Mouse (Mus musculus): ENCODE data around the gene Arhgef25. TPM values are rescaled to one million over a fixed set of nuclear protein-coding genes. Genes with fewer than 3 reads are reported as not detected.
A peak's percentile ranks its signal among the peaks of the same experiment; 100 is the strongest.

The Arhgef25 gene
- polyA plus RNA-seq, 1 experiment from 2014 or later = 25.5 TPM

GRCm38 (mm10) chr10:127210961-127211405 is 21.1 kb upstream of the Arhgef25 start:
- peak; percentile 47 for ATAC-seq (ENCODE audit: low FRiP score)
- Histone ChIP-seq H3K27ac (no peak overlapping the region), H3K27me3 (ENCODE audit: control insufficient read depth, insufficient read depth, low read length) (no peaks in the 10 kb centered on the region), H3K4me1 (replicated peaks; ENCODE audit: control insufficient read depth, insufficient read depth, low read length) (peaks cover 17% of the 10 kb centered on the region), H3K4me2 (replicated peaks) (peak overlapping the region; percentile 89), H3K9me3 (ENCODE audit: control insufficient read depth, low read length) (no peaks in the 10 kb centered on the region), H3K4me3 (replicated peaks; ENCODE audit: low read length) (peak overlapping the region; percentile 73), H3K36me3 (replicated peaks; ENCODE audit: control insufficient read depth, insufficient read depth) (peaks cover 28% of the 10 kb centered on the region), H3K9ac (peak overlapping the region; percentile 75)
- 0% methylated on average over 25 of the region's 25 CpGs for WGBS
- no peak for DNase-seq (ENCODE audit: low spot score)

GRCm38 (mm10) chr10:127209928-127210570 is 20.2 kb upstream of the Arhgef25 start:
- no peak for ATAC-seq (ENCODE audit: low FRiP score)
- peak overlapping the region; percentile 73 for H3K4me3 ChIP-seq (replicated peaks; ENCODE audit: low read length)

GRCm38 (mm10) chr10:127208921-127209320 is 19.0 kb upstream of the Arhgef25 start:
- peaks cover 47% of the 10 kb centered on the region for H3K36me3 ChIP-seq (replicated peaks; ENCODE audit: control insufficient read depth, insufficient read depth)
- H3K4me2 ChIP-seq (replicated peaks) = no peak overlapping the region
- no peak overlapping the region for H3K4me3 ChIP-seq (replicated peaks; ENCODE audit: low read length)
- H3K27me3 ChIP-seq (ENCODE audit: control insufficient read depth, insufficient read depth, low read length) = no peaks in the 10 kb centered on the region
- 88% methylated on average over 4 of the region's 4 CpGs for WGBS
- ATAC-seq (ENCODE audit: low FRiP score) = no peak
- H3K27ac ChIP-seq = no peak overlapping the region
- no peak overlapping the region for H3K9ac ChIP-seq
- H3K9me3 ChIP-seq (ENCODE audit: control insufficient read depth, low read length) = no peaks in the 10 kb centered on the region
- DNase-seq (ENCODE audit: low spot score) = no peak
- peaks cover 17% of the 10 kb centered on the region for H3K4me1 ChIP-seq (replicated peaks; ENCODE audit: control insufficient read depth, insufficient read depth, low read length)

More at GRCm38 (mm10) chr10:127209928-127210570, 20.2 kb upstream of the Arhgef25 start:
- Histone ChIP-seq H3K27me3 (ENCODE audit: control insufficient read depth, insufficient read depth, low read length) (no peaks in the 10 kb centered on the region), H3K27ac (no peak overlapping the region), H3K9me3 (ENCODE audit: control insufficient read depth, low read length) (no peaks in the 10 kb centered on the region), H3K4me2 (replicated peaks) (peak overlapping the region; percentile 89), H3K4me1 (replicated peaks; ENCODE audit: control insufficient read depth, insufficient read depth, low read length) (peaks cover 17% of the 10 kb centered on the region), H3K9ac (peak overlapping the region; percentile 75; the same call in 1 of the 2 replicates), H3K36me3 (replicated peaks; ENCODE audit: control insufficient read depth, insufficient read depth) (peaks cover 37% of the 10 kb centered on the region)
- WGBS = 87% methylated on average over 13 of the region's 13 CpGs
- DNase-seq (ENCODE audit: low spot score) = no peak

- no peaks in the 10 kb centered on the region for H3K27me3 ChIP-seq (ENCODE audit: control insufficient read depth, insufficient read depth, low read length)
- H3K4me1 ChIP-seq (replicated peaks; ENCODE audit: control insufficient read depth, insufficient read depth, low read length) = peaks cover 8% of the 10 kb centered on the region
- no peaks in the 10 kb centered on the region for H3K9me3 ChIP-seq (ENCODE audit: control insufficient read depth, low read length)
- ATAC-seq (ENCODE audit: low FRiP score) = no peak
- H3K4me3 ChIP-seq (replicated peaks; ENCODE audit: low read length) = no peak overlapping the region
- peaks cover 80% of the 10 kb centered on the region for H3K36me3 ChIP-seq (replicated peaks; ENCODE audit: control insufficient read depth, insufficient read depth)
- H3K4me2 ChIP-seq (replicated peaks) = no peak overlapping the region
- no peak for DNase-seq (ENCODE audit: low spot score)
- no peak overlapping the region for H3K27ac ChIP-seq
- 92% methylated on average over 10 of the region's 10 CpGs for WGBS
- H3K9ac ChIP-seq = no peak overlapping the region
These were observed 15.5 kb upstream of the Arhgef25 start for GRCm38 (mm10) chr10:127205373-127205772.

- 93% methylated on average over 5 of the region's 5 CpGs for WGBS
- ATAC-seq (ENCODE audit: low FRiP score) (no peak), DNase-seq (ENCODE audit: low spot score) (no peak)
- Histone ChIP-seq H3K9me3 (ENCODE audit: control insufficient read depth, low read length) (no peaks in the 10 kb centered on the region), H3K27ac (no peak overlapping the region), H3K27me3 (ENCODE audit: control insufficient read depth, insufficient read depth, low read length) (no peaks in the 10 kb centered on the region), H3K9ac (no peak overlapping the region), H3K4me1 (replicated peaks; ENCODE audit: control insufficient read depth, insufficient read depth, low read length) (no peaks in the 10 kb centered on the region), H3K4me2 (replicated peaks) (no peak overlapping the region), H3K36me3 (replicated peaks; ENCODE audit: control insufficient read depth, insufficient read depth) (peaks cover 88% of the 10 kb centered on the region), H3K4me3 (replicated peaks; ENCODE audit: low read length) (no peak overlapping the region)
These were observed 14.7 kb upstream of the Arhgef25 start for GRCm38 (mm10) chr10:127204589-127204988.

GRCm38 (mm10) chr10:127203106-127203505 is 13.2 kb upstream of the Arhgef25 start:
- no peak overlapping the region for H3K4me3 ChIP-seq (replicated peaks; ENCODE audit: low read length)
- H3K27me3 ChIP-seq (ENCODE audit: control insufficient read depth, insufficient read depth, low read length) = no peaks in the 10 kb centered on the region
- H3K4me1 ChIP-seq (replicated peaks; ENCODE audit: control insufficient read depth, insufficient read depth, low read length) = no peaks in the 10 kb centered on the region
- H3K36me3 ChIP-seq (replicated peaks; ENCODE audit: control insufficient read depth, insufficient read depth) = peaks cover 96% of the 10 kb centered on the region
- no peak overlapping the region for H3K9ac ChIP-seq
- no peaks in the 10 kb centered on the region for H3K9me3 ChIP-seq (ENCODE audit: control insufficient read depth, low read length)
- no peak overlapping the region for H3K4me2 ChIP-seq (replicated peaks)
- no peak for ATAC-seq (ENCODE audit: low FRiP score)
- no peak for DNase-seq (ENCODE audit: low spot score)
- 93% methylated on average over 3 of the region's 3 CpGs for WGBS
- H3K27ac ChIP-seq = no peak overlapping the region

GRCm38 (mm10) chr10:127200279-127200678 is 10.4 kb upstream of the Arhgef25 start:
- no peaks in the 10 kb centered on the region for H3K9me3 ChIP-seq (ENCODE audit: control insufficient read depth, low read length)
- WGBS = 87% methylated on average over 8 of the region's 8 CpGs
- no peak overlapping the region for H3K4me3 ChIP-seq (replicated peaks; ENCODE audit: low read length)
- no peak for ATAC-seq (ENCODE audit: low FRiP score)
- H3K9ac ChIP-seq = no peak overlapping the region
- H3K36me3 ChIP-seq (replicated peaks; ENCODE audit: control insufficient read depth, insufficient read depth) = peaks cover 73% of the 10 kb centered on the region
- no peaks in the 10 kb centered on the region for H3K27me3 ChIP-seq (ENCODE audit: control insufficient read depth, insufficient read depth, low read length)
- DNase-seq (ENCODE audit: low spot score) = no peak
- H3K4me1 ChIP-seq (replicated peaks; ENCODE audit: control insufficient read depth, insufficient read depth, low read length) = peaks cover 8% of the 10 kb centered on the region
- H3K27ac ChIP-seq = no peak overlapping the region
- H3K4me2 ChIP-seq (replicated peaks) = no peak overlapping the region

- H3K4me3 ChIP-seq (replicated peaks; ENCODE audit: low read length) = no peak overlapping the region
- ATAC-seq (ENCODE audit: low FRiP score) (no peak), DNase-seq (ENCODE audit: low spot score) (no peak)
- H3K9me3 ChIP-seq (ENCODE audit: control insufficient read depth, low read length) = no peaks in the 10 kb centered on the region
- H3K27me3 ChIP-seq (ENCODE audit: control insufficient read depth, insufficient read depth, low read length) = no peaks in the 10 kb centered on the region
- no peak overlapping the region for H3K9ac ChIP-seq
- peaks cover 65% of the 10 kb centered on the region for H3K36me3 ChIP-seq (replicated peaks; ENCODE audit: control insufficient read depth, insufficient read depth)
- 88% methylated on average over 11 of the region's 11 CpGs for WGBS
- H3K4me2 ChIP-seq (replicated peaks) = no peak overlapping the region
- H3K4me1 ChIP-seq (replicated peaks; ENCODE audit: control insufficient read depth, insufficient read depth, low read length) = peaks cover 14% of the 10 kb centered on the region
- no peak overlapping the region for H3K27ac ChIP-seq
These were observed 9.6 kb upstream of the Arhgef25 start for GRCm38 (mm10) chr10:127199474-127199873.

- 60% methylated on average over 5 of the region's 5 CpGs for WGBS
- H3K4me2 ChIP-seq (replicated peaks) = no peak overlapping the region
- DNase-seq (ENCODE audit: low spot score) (no peak), ATAC-seq (ENCODE audit: low FRiP score) (no peak)
- no peaks in the 10 kb centered on the region for H3K27me3 ChIP-seq (ENCODE audit: control insufficient read depth, insufficient read depth, low read length)
- peaks cover 63% of the 10 kb centered on the region for H3K36me3 ChIP-seq (replicated peaks; ENCODE audit: control insufficient read depth, insufficient read depth)
- no peak overlapping the region for H3K27ac ChIP-seq
- no peak overlapping the region for H3K9ac ChIP-seq
- H3K4me3 ChIP-seq (replicated peaks; ENCODE audit: low read length) = no peak overlapping the region
- peaks cover 18% of the 10 kb centered on the region for H3K4me1 ChIP-seq (replicated peaks; ENCODE audit: control insufficient read depth, insufficient read depth, low read length)
- no peaks in the 10 kb centered on the region for H3K9me3 ChIP-seq (ENCODE audit: control insufficient read depth, low read length)
These were observed 9.2 kb upstream of the Arhgef25 start for GRCm38 (mm10) chr10:127199068-127199467.

Measured in hindbrain, embryonic 14.5 days (tissue).